Mouse (Mus musculus): ENCODE results near the gene Zfp825.
"Not testable (repeated sequence)": the region's sequence is repeated elsewhere in the genome, so short reads cannot be mapped to it uniquely, and the experiment has no call there.

Zfp825 gene

GRCm38 (mm10) chr13:74493911-74494679 lies at the start of gene Zfp825:
Gene Zfp825, minus strand, starts transcription at chr13:74493992.
- peak; percentile 86 for DNase-seq (ENCODE audit: low read depth)

- not testable (repeated sequence) for DNase-seq (ENCODE audit: low read depth)
These were observed 41.6 kb upstream of the Zfp825 start for GRCm38 (mm10) chr13:74535418-74535817.

- DNase-seq (ENCODE audit: low read depth) = peak; percentile 87
These were observed 41.1 kb upstream of the Zfp825 start for GRCm38 (mm10) chr13:74534864-74535263.

GRCm38 (mm10) chr13:74534096-74534495 lies 40.3 kb upstream of the Zfp825 start:
- DNase-seq (ENCODE audit: low read depth) = no peak

- DNase-seq (ENCODE audit: low read depth) = not testable (repeated sequence)
These were observed 37.5 kb upstream of the Zfp825 start for GRCm38 (mm10) chr13:74531251-74531650.

GRCm38 (mm10) chr13:74529372-74529715 lies 35.6 kb upstream of the Zfp825 start:
- not testable (repeated sequence) for DNase-seq (ENCODE audit: low read depth)

GRCm38 (mm10) chr13:74528519-74529371 lies 35.0 kb upstream of the Zfp825 start:
- DNase-seq (ENCODE audit: low read depth) = not testable (repeated sequence)

- peak; percentile 81 for DNase-seq (ENCODE audit: low read depth)
These were observed 28.9 kb upstream of the Zfp825 start for GRCm38 (mm10) chr13:74522481-74523237.

GRCm38 (mm10) chr13:74522141-74522480 lies 28.3 kb upstream of the Zfp825 start:
- not testable (repeated sequence) for DNase-seq (ENCODE audit: low read depth)

- DNase-seq (ENCODE audit: low read depth) = not testable (repeated sequence)
These were observed 14.2 kb upstream of the Zfp825 start for GRCm38 (mm10) chr13:74507981-74508380.

GRCm38 (mm10) chr13:74502851-74503250 lies 9.1 kb upstream of the Zfp825 start:
- not testable (repeated sequence) for DNase-seq (ENCODE audit: low read depth)

GRCm38 (mm10) chr13:74499696-74500095 lies 5.9 kb upstream of the Zfp825 start:
- not testable (repeated sequence) for DNase-seq (ENCODE audit: low read depth)

GRCm38 (mm10) chr13:74484326-74484725 lies 9.5 kb downstream of the Zfp825 start:
- not testable (repeated sequence) for DNase-seq (ENCODE audit: low read depth)

- not testable (repeated sequence) for DNase-seq (ENCODE audit: low read depth)
These were observed 22.3 kb downstream of the Zfp825 start for GRCm38 (mm10) chr13:74471468-74471867.

- DNase-seq (ENCODE audit: low read depth) = peak; percentile 94
These were observed 30.9 kb downstream of the Zfp825 start for GRCm38 (mm10) chr13:74462699-74463385.

- not testable (repeated sequence) for DNase-seq (ENCODE audit: low read depth)
These were observed 31.5 kb downstream of the Zfp825 start for GRCm38 (mm10) chr13:74462318-74462698.

GRCm38 (mm10) chr13:74439895-74440294 lies 53.9 kb downstream of the Zfp825 start:
- no peak for DNase-seq (ENCODE audit: low read depth)
